Mouse (Mus musculus) heart, postnatal 0 days (tissue): ENCODE data around the gene Slc12a5.

Source experiments
- CTCF ChIP-seq: IDR thresholded peaks from 2 replicates; pipeline ENCODE4 v1.5.1; 2016; ENCODE audit warnings: antibody characterized with exemption, control low read depth, low read depth
- EP300 ChIP-seq: IDR thresholded peaks from 2 replicates; pipeline ENCODE4 v1.6.1; 2016; ENCODE audit warnings: antibody characterized with exemption, low read depth

DNA sequence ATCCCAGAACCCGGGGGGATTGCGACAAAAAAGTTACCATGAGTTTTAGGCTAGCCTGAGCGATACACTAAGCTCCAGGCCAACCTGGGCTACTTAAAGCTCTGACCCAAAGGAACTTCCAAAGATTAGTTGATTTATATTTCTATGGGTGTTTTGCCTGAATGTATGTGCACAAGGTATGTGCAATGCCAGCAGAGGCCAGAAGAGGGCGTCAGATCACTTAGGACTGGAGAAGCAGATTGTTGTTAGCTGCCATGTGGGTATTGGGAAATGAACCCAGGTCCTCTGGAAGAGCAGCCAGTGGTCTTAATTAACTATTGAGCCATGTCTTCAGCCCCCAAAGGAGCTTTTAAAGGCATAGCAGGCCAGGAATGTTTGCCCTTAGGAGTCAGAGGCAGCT lies 8.9 kb upstream of the Slc12a5 start:
- TF ChIP-seq CTCF (no peak), EP300 (no peak)
